Comparison of ENCODE assay signal across 23 mouse cellular contexts in the genomic region with DNA sequence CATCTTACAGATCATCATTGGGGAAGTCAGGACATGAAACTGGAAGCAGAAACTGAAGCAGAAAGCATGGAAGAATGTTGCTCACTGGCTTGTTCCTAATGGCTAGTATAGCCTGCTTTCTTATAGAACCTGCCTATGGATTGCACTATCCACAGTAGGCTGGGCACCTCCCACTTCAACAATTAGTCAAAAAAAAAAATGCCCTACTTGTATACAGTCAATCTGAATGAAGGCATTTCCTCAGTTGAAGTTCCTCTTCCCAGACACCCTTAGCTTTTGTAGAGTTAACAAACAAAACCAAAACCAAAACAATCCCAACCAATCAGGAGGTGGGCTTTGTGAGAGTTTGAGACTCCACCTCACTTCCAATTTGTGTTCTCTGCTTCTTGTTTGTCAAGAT.
DNase-seq lines count a peak whose midpoint lies in the region; ATAC-seq and TF ChIP-seq lines count a peak whose summit lies in the region.
"Had no signal": no experiment of that assay in that cellular context is flagged by ENCODE, and none has a peak within 500 bp of the region (broad histone marks: within the 10 kb centered on the region; RNA-seq: fewer than 3 reads in every experiment).

No protein-coding gene starts in this region.

- no peak overlapping the region for H3K4me3 ChIP-seq in left cerebral cortex, adult 2 months
- H3K4me3 ChIP-seq: embryonic facial prominence, embryonic 10.5 days; embryonic facial prominence, embryonic 12.5 days; forebrain, embryonic 13.5 days; forebrain, embryonic 15.5 days had no signal

- intact Hi-C loops in left cerebral cortex, adult 2 months (cut with DNase I): no loop called here

- DNase-seq in A20 (ENCODE audit: low read depth, low spot score): peak; percentile 48
- no peak for DNase-seq in spleen, postnatal 10 days (ENCODE audit: low spot score in 2 of 2)
- DNase-seq in gastrocnemius, adult 18-20 months (ENCODE audit: low spot score): no peak
- DNase-seq in adrenal gland, postnatal 10 days: no peak
- DNase-seq in left cerebral cortex, adult 2 months (ENCODE audit: extremely low spot score in 1 of 2, low spot score in 2 of 2): no peak
- DNase-seq: adrenal gland, adult 8-10 months; adrenal gland, postnatal 25 days; cerebellum, adult 11 months; cerebellum, adult 18-20 months; cerebellum, adult 8-10 months; cerebellum, adult 9-11 months; cerebellum, postnatal 14 days; cerebellum, postnatal 36 days; forebrain, postnatal 0 days had no signal

- TF ChIP-seq CTCF in left cerebral cortex, adult 2 months (IDR thresholded peaks at IDR 0.05): no peak

- no peak overlapping the region for H3K27ac ChIP-seq in left cerebral cortex, adult 2 months
- H3K27ac ChIP-seq: embryonic facial prominence, embryonic 10.5 days; embryonic facial prominence, embryonic 12.5 days; forebrain, embryonic 13.5 days; forebrain, embryonic 15.5 days had no signal

- ATAC-seq in common myeloid progenitor, adult 5-6 weeks (replicated peaks; ENCODE audit: low read depth, poor library complexity, severe bottlenecking): 0 out of 2 replicates have a peak, but pooled peaks have one; percentile 11
- peak; percentile 14 to 59; a peak in 2 of 4 replicates for ATAC-seq in hematopoietic stem cell, adult 5-6 weeks (replicated peaks in 1 of 2; ENCODE audit: insufficient read depth in 1 of 2, low FRiP score in 2 of 2, low TSS enrichment in 1 of 2, low read depth in 1 of 2, poor library complexity in 2 of 2, severe bottlenecking in 2 of 2)
- ATAC-seq in megakaryocyte progenitor cell, adult 5-6 weeks (replicated peaks; ENCODE audit: poor library complexity): peak; percentile 31; the same call in 1 of the 2 replicates
- ATAC-seq: activated CD4-positive, CD25-positive, alpha-beta regulatory T cell, adult 4 months; forebrain, embryonic 13.5 days; forebrain, embryonic 15.5 days; forebrain, postnatal 0 days; Patski had no signal
